Mouse (Mus musculus) heart, embryonic 13.5 days (tissue): ENCODE measurements around the gene Gtf2f2. TPM values are rescaled to one million over a fixed set of nuclear protein-coding genes. Genes with fewer than 3 reads are reported as not detected.

Source experiments
- ATAC-seq: fragments of 200-750 bp; cut with Nextera tagmentation; 2 replicates; pipeline ENCODE4 v1.8.0; 2017; ENCODE audit warnings: moderate TSS enrichment; ENCODE audit not compliant: insufficient number of reproducible peaks, low FRiP score, low TSS enrichment; ENCODE audit errors: extremely low read depth
- H3K27ac ChIP-seq: fragments of 300-500 bp; sonication (generic); replicated peaks from 2 replicates; pipeline ENCODE4 v1.5.1; 2015; ENCODE audit warnings: moderate library complexity, mild to moderate bottlenecking, inconsistent platforms
- H3K27me3 ChIP-seq: fragments of 300-500 bp; sonication (generic); replicated peaks from 2 replicates; pipeline ENCODE4 v1.6.1; 2015; ENCODE audit warnings: mild to moderate bottlenecking, inconsistent platforms
- H3K36me3 ChIP-seq: fragments of 300-500 bp; sonication (generic); 2 replicates; pipeline ENCODE4 v1.6.1; 2015; ENCODE audit warnings: mild to moderate bottlenecking, inconsistent platforms
- H3K4me1 ChIP-seq: fragments of 300-500 bp; sonication (generic); 2 replicates; pipeline ENCODE4 v1.6.1; 2015; ENCODE audit warnings: inconsistent platforms
- H3K4me2 ChIP-seq: fragments of 300-500 bp; sonication (generic); 2 replicates; pipeline ENCODE4 v1.6.1; 2015; ENCODE audit warnings: inconsistent platforms, mild to moderate bottlenecking, moderate library complexity
- H3K4me3 ChIP-seq: fragments of 300-500 bp; sonication (generic); 2 replicates; pipeline ENCODE4 v1.5.1; 2015; ENCODE audit warnings: moderate library complexity, mild to moderate bottlenecking, inconsistent platforms
- H3K9ac ChIP-seq: fragments of 300-500 bp; sonication (generic); 2 replicates; pipeline ENCODE4 v1.6.1; 2015; ENCODE audit warnings: inconsistent platforms, mild to moderate bottlenecking, moderate library complexity
- H3K9me3 ChIP-seq: fragments of 300-500 bp; sonication (generic); 2 replicates; pipeline ENCODE4 v1.6.1; 2016; ENCODE audit warnings: inconsistent platforms
- WGBS: fragments of 180-500 bp; shearing (Covaris S2); methylation state at CpG from one replicate; pipeline ENCODE4 v1.1.7; 2015; ENCODE audit warnings: mixed read lengths; 5-methylcytosine and 5-hydroxymethylcytosine counted together
- polyA plus RNA-seq: library from polyadenylated mRNA; unstranded; fragments of >200 nt; fragmentation: Nextera tagmentation; extraction: Ambion mirVana; gene quantifications from 2 replicates; pipeline ENCODE4 v1.2.1, GENCODE M21; 2015

Gene Gtf2f2
- polyA plus RNA-seq, 1 experiment from 2014 or later = 26.9 TPM

DNA sequence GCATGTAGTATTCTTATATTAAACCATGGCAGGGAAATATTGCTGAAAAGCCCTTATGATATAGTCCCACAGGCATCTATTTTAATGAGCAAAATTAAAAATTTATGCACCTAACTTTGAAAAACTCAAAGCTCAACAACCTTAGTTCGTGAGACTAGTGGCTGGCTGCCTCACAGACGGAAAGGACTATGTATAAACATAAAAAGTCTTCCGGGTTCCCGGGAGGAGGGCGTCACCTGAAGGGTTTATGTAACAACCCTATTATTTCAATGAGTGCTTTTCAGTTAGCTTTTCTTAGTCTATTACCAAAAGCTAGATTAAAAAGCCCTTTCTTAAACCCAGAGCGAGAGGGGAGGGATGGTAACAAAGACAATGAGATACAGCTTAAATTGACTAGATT lies 98.7 kb downstream of the Gtf2f2 start:
- ATAC-seq = no peak
- Histone ChIP-seq H3K4me3 (no peak overlapping the region), H3K4me2 (no peak overlapping the region), H3K36me3 (peaks cover 11% of the 10 kb centered on the region), H3K27me3 (no peaks in the 10 kb centered on the region), H3K9ac (no peak overlapping the region), H3K4me1 (no peaks in the 10 kb centered on the region), H3K27ac (no peak overlapping the region), H3K9me3 (no peaks in the 10 kb centered on the region)
- WGBS = 88% methylated on average over 6 of the region's 6 CpGs

- ATAC-seq = no peak
- Histone ChIP-seq H3K27ac (no peak overlapping the region), H3K9me3 (no peaks in the 10 kb centered on the region), H3K4me1 (no peaks in the 10 kb centered on the region), H3K4me2 (no peak overlapping the region), H3K27me3 (no peaks in the 10 kb centered on the region), H3K9ac (no peak overlapping the region), H3K4me3 (no peak overlapping the region), H3K36me3 (peaks cover 24% of the 10 kb centered on the region)
- 93% methylated on average over 8 of the region's 8 CpGs for WGBS
These were observed 103.7 kb downstream of the Gtf2f2 start for GRCm38 (mm10) chr14:75906931-75907330.

DNA sequence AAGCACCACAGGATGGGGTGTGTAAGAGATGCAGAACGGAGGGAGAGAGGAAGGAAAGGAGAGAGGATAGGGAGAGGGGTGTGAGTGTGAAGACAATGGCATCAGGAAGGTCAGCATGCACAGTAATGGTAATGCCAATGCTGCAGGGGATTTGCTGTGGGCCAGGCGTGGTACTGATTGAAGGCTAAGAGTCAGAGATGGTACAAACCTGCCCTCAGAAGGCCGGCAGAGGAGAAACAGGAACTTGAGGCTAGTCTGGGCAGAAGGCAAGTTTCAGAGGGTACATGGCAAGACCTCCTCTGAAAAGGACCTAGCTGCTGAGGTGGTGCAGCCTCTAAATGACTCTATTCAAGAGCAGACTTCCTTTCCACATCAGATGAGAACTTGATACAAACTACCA lies 105.7 kb downstream of the Gtf2f2 start:
- no peak for ATAC-seq

DNA sequence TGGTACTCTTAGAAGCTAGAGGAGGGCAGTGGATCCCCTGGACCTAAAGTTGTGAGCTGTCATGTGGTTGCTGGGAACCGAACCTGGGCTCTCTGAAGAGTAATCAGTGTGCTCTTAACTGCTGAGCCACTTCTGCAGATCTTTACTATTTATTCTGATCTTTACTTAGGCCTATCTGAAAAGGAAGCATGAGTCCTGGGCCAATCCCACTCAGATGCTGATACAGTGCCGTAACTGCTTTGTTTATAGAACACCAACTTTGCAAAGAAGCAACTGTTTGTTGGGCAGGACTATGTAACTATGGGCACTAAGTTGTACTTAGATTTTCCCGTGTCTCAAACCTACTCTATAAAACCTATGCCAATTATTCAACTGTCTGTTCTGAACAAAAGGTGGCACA lies 107.5 kb downstream of the Gtf2f2 start:
- WGBS = 80% methylated on average over 3 of the region's 3 CpGs
- Histone ChIP-seq H3K4me3 (no peak overlapping the region), H3K27ac (no peak overlapping the region), H3K27me3 (no peaks in the 10 kb centered on the region), H3K4me2 (no peak overlapping the region), H3K9me3 (no peaks in the 10 kb centered on the region), H3K4me1 (peaks cover 7% of the 10 kb centered on the region; the same call in 1 of the 2 replicates), H3K36me3 (peaks cover 24% of the 10 kb centered on the region), H3K9ac (no peak overlapping the region)
- no peak for ATAC-seq

More for the DNA sequence above, 105.7 kb downstream of the Gtf2f2 start:
- Histone ChIP-seq H3K9me3 (no peaks in the 10 kb centered on the region), H3K27ac (no peak overlapping the region), H3K27me3 (no peaks in the 10 kb centered on the region), H3K4me2 (no peak overlapping the region), H3K4me1 (peaks cover 7% of the 10 kb centered on the region; the same call in 1 of the 2 replicates), H3K36me3 (peaks cover 24% of the 10 kb centered on the region), H3K9ac (no peak overlapping the region), H3K4me3 (no peak overlapping the region)
- 94% methylated on average over 3 of the region's 3 CpGs for WGBS

DNA sequence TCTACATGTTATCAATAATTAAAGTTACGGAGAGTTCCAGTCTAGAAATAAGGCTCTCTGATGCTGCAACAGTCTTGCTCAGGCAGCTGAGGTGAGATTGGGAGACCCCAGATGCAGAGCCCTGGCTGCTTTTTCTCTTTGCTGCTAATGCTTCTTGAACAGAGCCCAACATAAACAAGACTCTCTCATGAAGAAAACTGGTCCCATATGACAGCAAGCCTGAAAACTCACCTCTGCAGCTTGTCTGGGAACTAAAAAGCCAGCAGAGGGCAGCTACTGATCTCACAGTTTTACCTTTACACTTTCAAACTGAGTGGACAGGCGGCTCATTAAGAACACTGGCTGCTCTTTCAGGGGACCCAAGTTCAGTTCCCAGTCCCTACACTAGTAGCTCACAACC lies 108.7 kb downstream of the Gtf2f2 start:
- 79% methylated on average over 2 of the region's 2 CpGs for WGBS
- no peak for ATAC-seq
- no peaks in the 10 kb centered on the region for H3K27me3 ChIP-seq
- H3K9me3 ChIP-seq = no peaks in the 10 kb centered on the region
- H3K27ac ChIP-seq = no peak overlapping the region
- peaks cover 29% of the 10 kb centered on the region for H3K36me3 ChIP-seq
- peaks cover 7% of the 10 kb centered on the region; the same call in 1 of the 2 replicates for H3K4me1 ChIP-seq
- H3K4me2 ChIP-seq = no peak overlapping the region
- no peak overlapping the region for H3K4me3 ChIP-seq
- no peak overlapping the region for H3K9ac ChIP-seq

GRCm38 (mm10) chr14:75900793-75901499 lies 109.7 kb downstream of the Gtf2f2 start:
- ATAC-seq = no peak
- Histone ChIP-seq H3K9ac (0 out of 2 replicates have a peak overlapping the region, but pooled peaks have one; percentile 14), H3K27ac (0 out of 2 replicates have a peak overlapping the region, but pooled peaks have one; percentile 9), H3K4me3 (no peak overlapping the region), H3K27me3 (no peaks in the 10 kb centered on the region), H3K9me3 (no peaks in the 10 kb centered on the region), H3K4me1 (peaks cover 7% of the 10 kb centered on the region; the same call in 1 of the 2 replicates), H3K4me2 (no peak overlapping the region), H3K36me3 (peaks cover 30% of the 10 kb centered on the region)
- WGBS = 63% methylated on average over 5 of the region's 5 CpGs

- H3K4me3 ChIP-seq = no peak overlapping the region
- H3K27me3 ChIP-seq = no peaks in the 10 kb centered on the region
- H3K36me3 ChIP-seq = peaks cover 26% of the 10 kb centered on the region
- H3K27ac ChIP-seq = no peak overlapping the region
- 21% methylated on average over 4 of the region's 4 CpGs for WGBS
- no peak overlapping the region for H3K4me2 ChIP-seq
- ATAC-seq = no peak
- no peak overlapping the region for H3K9ac ChIP-seq
- H3K9me3 ChIP-seq = no peaks in the 10 kb centered on the region
- peaks cover 7% of the 10 kb centered on the region; the same call in 1 of the 2 replicates for H3K4me1 ChIP-seq
These were observed 111.1 kb downstream of the Gtf2f2 start for GRCm38 (mm10) chr14:75899566-75899965.

- Histone ChIP-seq H3K4me1 (no peaks in the 10 kb centered on the region), H3K27ac (no peak overlapping the region), H3K9me3 (no peaks in the 10 kb centered on the region), H3K4me3 (no peak overlapping the region), H3K36me3 (peaks cover 21% of the 10 kb centered on the region), H3K9ac (no peak overlapping the region), H3K4me2 (no peak overlapping the region), H3K27me3 (no peaks in the 10 kb centered on the region)
- no peak for ATAC-seq
- 85% methylated on average over 9 of the region's 9 CpGs for WGBS
These were observed 118.5 kb downstream of the Gtf2f2 start for GRCm38 (mm10) chr14:75892118-75892517.

- Histone ChIP-seq H3K9me3 (no peaks in the 10 kb centered on the region), H3K36me3 (no peaks in the 10 kb centered on the region), H3K4me1 (peaks cover 8% of the 10 kb centered on the region), H3K4me2 (no peak overlapping the region), H3K4me3 (no peak overlapping the region), H3K9ac (no peak overlapping the region), H3K27ac (no peak overlapping the region), H3K27me3 (no peaks in the 10 kb centered on the region)
- no peak for ATAC-seq
- 72% methylated on average over 5 of the region's 5 CpGs for WGBS
These were observed 126.8 kb downstream of the Gtf2f2 start for GRCm38 (mm10) chr14:75883873-75884272.

- Histone ChIP-seq H3K4me1 (peaks cover 12% of the 10 kb centered on the region), H3K27me3 (no peaks in the 10 kb centered on the region), H3K9me3 (no peaks in the 10 kb centered on the region), H3K36me3 (no peaks in the 10 kb centered on the region), H3K4me3 (no peak overlapping the region), H3K4me2 (no peak overlapping the region), H3K27ac (no peak overlapping the region), H3K9ac (no peak overlapping the region)
- no peak for ATAC-seq
- 66% methylated on average over 5 of the region's 5 CpGs for WGBS
These were observed 127.3 kb downstream of the Gtf2f2 start for GRCm38 (mm10) chr14:75883330-75883729.

DNA sequence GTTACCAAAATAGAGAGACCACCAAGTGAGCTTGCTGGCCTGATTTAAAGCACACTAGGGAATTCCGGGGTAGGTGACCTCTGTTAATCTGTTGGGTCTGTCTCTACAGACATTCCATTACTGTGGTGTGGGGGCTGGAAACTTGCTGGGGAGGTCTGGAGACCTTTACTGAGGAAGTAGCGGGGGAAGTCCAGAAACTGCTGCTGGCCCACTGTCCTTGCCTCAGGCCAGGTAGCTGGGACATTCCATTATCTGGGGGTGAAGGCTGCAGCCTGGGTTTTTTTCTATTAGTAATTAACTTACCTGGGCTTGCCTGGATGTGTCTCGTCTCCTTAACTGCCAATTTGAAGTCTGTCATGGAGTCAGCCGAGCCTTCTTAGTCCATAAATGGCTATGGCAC lies 128.8 kb downstream of the Gtf2f2 start:
- no peak overlapping the region for H3K27ac ChIP-seq

DNA sequence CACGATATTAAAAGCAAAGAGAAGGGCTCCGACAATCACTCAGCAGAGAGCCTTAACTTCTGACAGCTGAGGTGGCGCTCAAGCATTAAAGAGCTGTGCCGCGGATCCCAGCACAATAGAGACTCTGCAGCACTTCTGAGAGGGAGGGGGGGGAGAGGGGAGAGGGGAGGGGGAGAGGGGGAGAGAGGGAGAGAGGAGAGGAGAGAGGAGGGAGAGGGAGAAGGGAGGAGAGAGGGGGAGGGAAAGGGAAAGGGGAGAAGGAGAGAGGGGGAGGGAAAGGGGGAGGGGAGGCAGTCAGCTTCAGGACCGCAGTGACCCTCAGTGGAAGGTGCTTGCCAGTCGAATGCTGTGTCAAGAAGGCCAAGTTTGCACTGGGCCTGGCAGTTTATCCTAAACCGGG lies 131.7 kb downstream of the Gtf2f2 start:
- Histone ChIP-seq H3K27me3 (no peaks in the 10 kb centered on the region), H3K4me1 (peaks cover 16% of the 10 kb centered on the region), H3K9ac (0 out of 2 replicates have a peak overlapping the region, but pooled peaks have one; percentile 33), H3K4me3 (no peak overlapping the region), H3K9me3 (no peaks in the 10 kb centered on the region), H3K27ac (no peak overlapping the region), H3K36me3 (no peaks in the 10 kb centered on the region), H3K4me2 (peak overlapping the region; percentile 49)
- no peak for ATAC-seq
- WGBS = 20% methylated on average over 8 of the region's 8 CpGs

More for the DNA sequence above, 128.8 kb downstream of the Gtf2f2 start:
- Histone ChIP-seq H3K36me3 (no peaks in the 10 kb centered on the region), H3K4me3 (no peak overlapping the region), H3K9me3 (no peaks in the 10 kb centered on the region), H3K9ac (no peak overlapping the region), H3K27me3 (no peaks in the 10 kb centered on the region), H3K4me2 (no peak overlapping the region), H3K4me1 (peaks cover 12% of the 10 kb centered on the region)
- 31% methylated on average over 4 of the region's 4 CpGs for WGBS
- no peak for ATAC-seq
